Mouse (Mus musculus): ENCODE measurements at regions not wholly inside any gene's neighbourhood (a gene's known extent, or its start where the extent isn't known, plus 50 kb on each side); places are given as distances from the start of the nearest gene placed in this dataset.

DNA sequence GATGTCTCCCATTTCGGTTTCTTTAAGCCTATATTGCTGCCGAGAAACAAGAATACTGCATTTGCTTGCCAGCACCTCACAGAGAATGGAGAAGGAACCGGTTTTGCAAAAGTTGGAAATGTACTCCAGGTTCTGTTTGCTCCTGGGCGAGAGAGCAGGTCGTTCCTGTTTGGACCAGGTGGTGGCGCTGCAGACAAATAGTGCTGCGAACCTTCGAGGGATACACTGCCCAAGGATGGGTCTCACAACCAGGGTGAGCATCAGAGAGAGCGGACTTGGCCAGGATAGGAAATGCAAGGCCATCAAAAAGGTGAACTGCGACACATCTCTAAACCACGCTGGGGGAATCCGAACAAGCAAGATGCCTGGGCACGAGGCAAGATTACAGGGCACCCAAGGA lies 54.0 kb upstream of the Ets2 start:
- peak; percentile 68 for TF ChIP-seq CTCF (IDR thresholded peaks at IDR 0.05; ENCODE audit: low read depth, low read length)
- TF ChIP-seq GATA1 (IDR thresholded peaks at IDR 0.05; ENCODE audit: borderline replicate concordance, low read length): no peak
- TF ChIP-seq TAL1 (conservative IDR thresholded peaks at IDR 0.05; ENCODE audit: low read depth, low read length): no peak

Data from G1E (cell line).